Mouse (Mus musculus) lung, adult 2 months (tissue): ENCODE results near the gene Nudt16l1.

Experiments used
- CTCF ChIP-seq: fragments of 200-500 bp; IDR thresholded peaks from 2 replicates; pipeline ENCODE4 v1.5.1; 2011; ENCODE audit warnings: mild to moderate bottlenecking, low read length, control low read depth; ENCODE audit not compliant: insufficient read depth
- POLR2A ChIP-seq: fragments of 200-500 bp; IDR thresholded peaks from 2 replicates; pipeline ENCODE4 v1.6.1; 2011; ENCODE audit warnings: low read depth, mild to moderate bottlenecking, control low read depth, low read length, borderline replicate concordance; ENCODE audit errors: extremely low read depth

DNA sequence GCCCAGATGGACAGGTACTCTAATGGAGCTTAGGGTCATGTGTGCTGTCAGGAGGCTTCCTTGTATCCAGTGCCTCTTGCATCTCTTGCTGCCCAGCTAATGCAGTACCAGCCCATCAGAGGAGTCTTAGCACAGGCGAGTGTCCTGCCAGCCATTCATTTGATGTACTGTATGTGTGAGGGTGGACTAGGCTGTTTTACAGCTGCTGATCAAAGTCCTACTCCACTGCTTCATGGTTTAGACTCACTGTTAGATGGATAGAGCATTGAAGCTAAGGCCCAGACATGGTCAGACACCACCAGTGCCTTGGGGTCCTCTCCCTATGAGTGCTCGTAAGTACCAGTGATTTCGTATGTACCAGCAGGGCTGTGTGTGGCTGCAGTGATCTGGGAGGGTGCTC is 33.7 kb upstream of the Nudt16l1 start:
- no peak for TF ChIP-seq POLR2A
- TF ChIP-seq CTCF = no peak
